Comparison of ENCODE assay signal across 17 mouse cellular contexts in genomic region chr9:96867165-96867564, GRCm38 (mm10). TPM values are rescaled to one million over a fixed set of nuclear protein-coding genes. Genes with fewer than 3 reads are reported as not detected.
DNase-seq lines count a peak whose midpoint lies in the region; ATAC-seq and TF ChIP-seq lines count a peak whose summit lies in the region.
"Had no signal": no experiment of that assay in that cellular context is flagged by ENCODE, and none has a peak within 500 bp of the region (broad histone marks: within the 10 kb centered on the region; RNA-seq: fewer than 3 reads in every experiment).

No protein-coding gene starts in this region.

- H3K36me3 ChIP-seq in liver, adult 2 months (ENCODE audit: control insufficient read depth, insufficient read depth, low read length): no peaks in the 10 kb centered on the region
- H3K36me3 ChIP-seq in liver, embryonic 11.5 days (ENCODE audit: control insufficient read depth, insufficient read depth, low read length): no peaks in the 10 kb centered on the region
- no peaks in the 10 kb centered on the region for H3K36me3 ChIP-seq in forebrain, postnatal 0 days (ENCODE audit: insufficient read depth)
- no peaks in the 10 kb centered on the region for H3K36me3 ChIP-seq in forebrain, embryonic 14.5 days (ENCODE audit: control insufficient read depth, insufficient read depth, low read length)
- H3K36me3 ChIP-seq: liver, embryonic 12.5 days had no signal

- no peak overlapping the region for H3K4me2 ChIP-seq in liver, embryonic 11.5 days
- H3K4me2 ChIP-seq in forebrain, postnatal 0 days (ENCODE audit: low read depth): no peak overlapping the region
- H3K4me2 ChIP-seq in forebrain, embryonic 14.5 days (ENCODE audit: low read length): no peak overlapping the region
- H3K4me2 ChIP-seq: embryonic facial prominence, embryonic 13.5 days; hindbrain, embryonic 13.5 days; liver, embryonic 12.5 days; midbrain, embryonic 12.5 days had no signal

- no peak overlapping the region for H3K27ac ChIP-seq in liver, adult 2 months (replicated peaks; ENCODE audit: insufficient read depth, low read depth, low read length)
- no peak overlapping the region for H3K27ac ChIP-seq in liver, embryonic 11.5 days (ENCODE audit: low read depth, low read length)
- no peak overlapping the region for H3K27ac ChIP-seq in forebrain, postnatal 0 days (ENCODE audit: low read depth, low read length)
- no peak overlapping the region for H3K27ac ChIP-seq in forebrain, embryonic 14.5 days (ENCODE audit: low read depth, low read length)
- H3K27ac ChIP-seq: embryonic facial prominence, embryonic 13.5 days; hindbrain, embryonic 13.5 days; liver, embryonic 12.5 days; midbrain, embryonic 12.5 days had no signal

- 64% methylated on average over 7 of the region's 7 CpGs for WGBS in liver, adult 2 months
- WGBS in liver, embryonic 11.5 days: 75% methylated on average over 7 of the region's 7 CpGs
- WGBS in forebrain, postnatal 0 days: 58% methylated on average over 7 of the region's 7 CpGs
- WGBS in forebrain, embryonic 14.5 days: 55% methylated on average over 7 of the region's 7 CpGs

- peaks cover 2% of the 10 kb centered on the region; the same call in 1 of the 2 replicates for H3K79me2 ChIP-seq in liver, adult 2 months (ENCODE audit: control insufficient read depth, insufficient read depth, low read length)

- peak; percentile 39 for DNase-seq in liver, adult 2 months (ENCODE audit: extremely low read depth, low read depth, low spot score)
- DNase-seq in liver, embryonic 11.5 days (ENCODE audit: low spot score): no peak
- peak; percentile 77 to 79 for DNase-seq in cerebellum, adult 18-20 months
- DNase-seq in cerebellum, postnatal 36 days: peak; percentile 70 to 71
- DNase-seq in kidney, postnatal 25 days: peak; percentile 75 to 89
- DNase-seq in forebrain, postnatal 0 days: no peak
- no peak for DNase-seq in forebrain, embryonic 14.5 days (ENCODE audit: low spot score)
- DNase-seq: B cell, adult 2 months; heart, adult 11 months; lung, postnatal 14 days; right cerebral cortex, adult 18-20 months had no signal

- H3K9ac ChIP-seq in liver, adult 2 months (ENCODE audit: low read depth, low read length): no peak overlapping the region
- H3K9ac ChIP-seq in liver, embryonic 11.5 days (ENCODE audit: low read depth, low read length): no peak overlapping the region
- no peak overlapping the region for H3K9ac ChIP-seq in forebrain, postnatal 0 days
- H3K9ac ChIP-seq in forebrain, embryonic 14.5 days (ENCODE audit: low read length): no peak overlapping the region
- H3K9ac ChIP-seq: embryonic facial prominence, embryonic 13.5 days; hindbrain, embryonic 13.5 days; liver, embryonic 12.5 days; midbrain, embryonic 12.5 days had no signal

- TF ChIP-seq POLR2A in liver, adult 2 months (IDR thresholded peaks at IDR 0.05; ENCODE audit: extremely low read depth, insufficient read depth, low read length): no peak

- no peaks in the 10 kb centered on the region for H3K27me3 ChIP-seq in liver, adult 2 months (ENCODE audit: control insufficient read depth, insufficient read depth, low read length)
- no peaks in the 10 kb centered on the region for H3K27me3 ChIP-seq in liver, embryonic 11.5 days (replicated peaks; ENCODE audit: control insufficient read depth, insufficient read depth, low read length)
- H3K27me3 ChIP-seq in forebrain, postnatal 0 days (ENCODE audit: insufficient read depth, low read length): no peaks in the 10 kb centered on the region
- no peaks in the 10 kb centered on the region for H3K27me3 ChIP-seq in forebrain, embryonic 14.5 days (replicated peaks; ENCODE audit: control insufficient read depth, insufficient read depth, low read length)
- H3K27me3 ChIP-seq: embryonic facial prominence, embryonic 13.5 days; hindbrain, embryonic 13.5 days; liver, embryonic 12.5 days; midbrain, embryonic 12.5 days; Patski had no signal

- no peak for ATAC-seq in liver, embryonic 11.5 days (replicated peaks; ENCODE audit: low FRiP score)
- no peak for ATAC-seq in forebrain, postnatal 0 days
- ATAC-seq in forebrain, embryonic 14.5 days: no peak
- ATAC-seq: intestine, embryonic 16.5 days; liver, embryonic 12.5 days; Patski had no signal

- peaks cover 2% of the 10 kb centered on the region; the same call in 1 of the 2 replicates for H3K4me1 ChIP-seq in liver, adult 2 months (ENCODE audit: control insufficient read depth, insufficient read depth, low read length)
- H3K4me1 ChIP-seq in liver, embryonic 11.5 days (replicated peaks; ENCODE audit: control insufficient read depth, insufficient read depth, low read length): no peaks in the 10 kb centered on the region
- peaks cover 10% of the 10 kb centered on the region; the same call in 1 of the 2 replicates for H3K4me1 ChIP-seq in forebrain, postnatal 0 days (ENCODE audit: insufficient read depth)
- H3K4me1 ChIP-seq in forebrain, embryonic 14.5 days (ENCODE audit: control insufficient read depth, insufficient read depth, low read length): peaks cover 3% of the 10 kb centered on the region; the same call in 1 of the 2 replicates

- no peak overlapping the region for H3K4me3 ChIP-seq in liver, adult 2 months (ENCODE audit: insufficient read depth, low read depth, low read length)
- H3K4me3 ChIP-seq in liver, embryonic 11.5 days (ENCODE audit: low read depth, low read length): no peak overlapping the region
- H3K4me3 ChIP-seq in forebrain, postnatal 0 days (ENCODE audit: low read depth, low read length): no peak overlapping the region
- no peak overlapping the region for H3K4me3 ChIP-seq in forebrain, embryonic 14.5 days (ENCODE audit: low read depth, low read length)
- H3K4me3 ChIP-seq: embryonic facial prominence, embryonic 13.5 days; hindbrain, embryonic 13.5 days; liver, embryonic 12.5 days; midbrain, embryonic 12.5 days had no signal

- no peak for TF ChIP-seq CTCF in liver, adult 2 months (IDR thresholded peaks at IDR 0.05; ENCODE audit: low read depth, low read length)
- TF ChIP-seq CTCF in forebrain, postnatal 0 days (IDR thresholded peaks at IDR 0.05; ENCODE audit: low read depth): no peak

- no peaks in the 10 kb centered on the region for H3K9me3 ChIP-seq in liver, embryonic 11.5 days (ENCODE audit: control insufficient read depth, low read length)
- H3K9me3 ChIP-seq in forebrain, postnatal 0 days (ENCODE audit: low read length): no peaks in the 10 kb centered on the region
- H3K9me3 ChIP-seq in forebrain, embryonic 14.5 days (replicated peaks; ENCODE audit: control insufficient read depth, low read length): no peaks in the 10 kb centered on the region
- H3K9me3 ChIP-seq: hindbrain, embryonic 13.5 days; liver, embryonic 12.5 days had no signal

RNA-seq across cellular contexts. Expression of gene Pxylp1, which starts 25.3 kb away (rescaled TPM):
- total RNA-seq in liver, adult 2 months (2014; rRNA removed): 6.0 and 7.2 TPM in 2 replicates
- polyA plus RNA-seq in liver, adult 2 months (2012; rRNA removed): 4.5 and 5.5 TPM in 2 replicates
- polyA plus RNA-seq in liver, embryonic 11.5 days (2014; fragmentation: Nextera tagmentation; extraction: Ambion mirVana): 3.4 and 5.5 TPM in 2 replicates
- total RNA-seq in forebrain, postnatal 0 days (2014; rRNA removed): 25.2 and 35.1 TPM in 2 replicates
- polyA plus RNA-seq in forebrain, postnatal 0 days (2015; fragmentation: Nextera tagmentation; extraction: Ambion mirVana): 14.9 and 22.6 TPM in 2 replicates
- polyA plus RNA-seq in forebrain, embryonic 14.5 days (2014; fragmentation: Nextera tagmentation; extraction: Ambion mirVana): 36.7 and 45.4 TPM in 2 replicates

Comparison
In these comparisons a context has a peak if more than half of its experiments do, and no peak if none do; other contexts are left out.
1. DNase-seq: peak in liver, adult 2 months (single experiment), cerebellum, adult 18-20 months (2 of 2), cerebellum, postnatal 36 days (2 of 2) and kidney, postnatal 25 days (2 of 2); none in liver, embryonic 11.5 days (single experiment), forebrain, postnatal 0 days (single experiment) and forebrain, embryonic 14.5 days (single experiment).